Mouse (Mus musculus) embryonic facial prominence, embryonic 10.5 days (tissue): ENCODE results near the gene Ift57. TPM values are rescaled to one million over a fixed set of nuclear protein-coding genes. Genes with fewer than 3 reads are reported as not detected.

ENCODE experiments used
- DNase-seq: peaks from one replicate; pipeline ENCODE4 v3.0.0-alpha.2; 2017; ENCODE audit warnings: low spot score
- H3K27ac ChIP-seq: fragments of 300-500 bp; sonication (generic); replicated peaks from 2 replicates; pipeline ENCODE4 v1.5.1; 2016; ENCODE audit warnings: mild to moderate bottlenecking
- H3K27me3 ChIP-seq: fragments of 300-500 bp; sonication (generic); replicated peaks from 2 replicates; pipeline ENCODE4 v1.6.1; 2016; ENCODE audit warnings: low read depth, mild to moderate bottlenecking; ENCODE audit not compliant: poor library complexity, severe bottlenecking
- H3K36me3 ChIP-seq: fragments of 300-500 bp; sonication (generic); replicated peaks from 2 replicates; pipeline ENCODE4 v1.6.1; 2016; ENCODE audit warnings: mild to moderate bottlenecking, moderate library complexity
- H3K4me1 ChIP-seq: fragments of 300-500 bp; sonication (generic); 2 replicates; pipeline ENCODE4 v1.6.1; 2016
- H3K4me3 ChIP-seq: fragments of 300-500 bp; sonication (generic); 2 replicates; pipeline ENCODE4 v1.5.1; 2016; ENCODE audit warnings: mild to moderate bottlenecking, moderate library complexity
- H3K9me3 ChIP-seq: fragments of 300-500 bp; sonication (generic); 2 replicates; pipeline ENCODE4 v1.6.1; 2016; ENCODE audit warnings: mild to moderate bottlenecking
- WGBS: fragments of 180-500 bp; shearing (Covaris S2); methylation state at CpG from one replicate; pipeline ENCODE4 v1.1.7; 2016; 5-methylcytosine and 5-hydroxymethylcytosine counted together
- polyA plus RNA-seq: library from polyadenylated mRNA; unstranded; fragments of >200 nt; fragmentation: Nextera tagmentation; extraction: Ambion mirVana; gene quantifications from 2 replicates; pipeline ENCODE4 v1.2.1, GENCODE M21; 2016

The Ift57 gene
- polyA plus RNA-seq, 1 experiment from 2014 or later: 29.1 TPM

GRCm38 (mm10) chr16:49781556-49782156 lies 82.6 kb downstream of the Ift57 start:
- no peak for DNase-seq
- H3K4me3 ChIP-seq: no peak overlapping the region
- H3K9me3 ChIP-seq: no peaks in the 10 kb centered on the region
- H3K27ac ChIP-seq: no peak overlapping the region
- no peaks in the 10 kb centered on the region for H3K27me3 ChIP-seq
- no peaks in the 10 kb centered on the region for H3K36me3 ChIP-seq
- no peaks in the 10 kb centered on the region for H3K4me1 ChIP-seq
- WGBS: 87% methylated on average over 5 of the region's 5 CpGs

DNA sequence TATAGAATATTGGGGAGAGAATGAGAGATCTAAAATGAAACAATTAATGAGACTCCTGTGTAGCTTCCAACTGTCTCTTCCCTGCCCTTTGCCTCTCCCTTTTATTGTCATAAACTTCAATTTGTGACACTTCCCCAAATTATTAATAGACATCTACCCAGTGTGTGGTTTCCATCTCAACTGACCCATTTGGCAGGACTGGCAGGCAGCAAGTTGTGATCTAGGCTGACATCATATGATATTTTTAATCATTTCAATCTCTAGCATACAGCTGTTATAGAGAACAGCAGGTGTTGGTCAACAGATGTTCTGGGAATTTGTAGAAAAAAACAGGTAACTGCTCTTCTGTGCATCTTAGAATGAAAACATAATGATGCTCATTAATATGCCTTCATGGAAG lies 84.3 kb downstream of the Ift57 start:
- H3K4me3 ChIP-seq: no peak overlapping the region
- no peaks in the 10 kb centered on the region for H3K36me3 ChIP-seq
- no peaks in the 10 kb centered on the region for H3K9me3 ChIP-seq
- no peak for DNase-seq
- H3K4me1 ChIP-seq: no peaks in the 10 kb centered on the region
- no peaks in the 10 kb centered on the region for H3K27me3 ChIP-seq
- no peak overlapping the region for H3K27ac ChIP-seq

DNA sequence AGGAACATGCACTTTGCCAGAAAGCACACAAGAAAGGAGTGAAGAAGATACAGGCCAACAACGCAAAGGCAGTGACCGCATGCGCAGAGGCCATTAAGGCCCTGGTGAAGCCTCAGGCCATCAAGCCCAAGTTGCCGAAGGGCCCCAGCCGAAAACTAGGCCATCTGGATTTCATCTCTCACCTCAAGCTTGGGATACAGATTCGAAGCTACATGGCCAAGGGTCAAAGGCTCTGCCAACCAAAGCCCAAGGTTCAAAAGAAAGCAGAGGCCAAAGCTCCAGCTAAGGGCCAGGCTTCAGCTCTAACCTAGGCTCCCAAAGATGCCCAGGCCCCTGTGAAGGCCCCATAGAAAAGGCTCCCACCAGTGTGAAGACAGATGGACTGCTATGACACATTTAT lies 87.1 kb downstream of the Ift57 start:
- H3K27me3 ChIP-seq: no peaks in the 10 kb centered on the region
- H3K36me3 ChIP-seq: no peaks in the 10 kb centered on the region
- no peak overlapping the region for H3K27ac ChIP-seq
- H3K4me1 ChIP-seq: no peaks in the 10 kb centered on the region
- H3K9me3 ChIP-seq: no peaks in the 10 kb centered on the region
- WGBS: 80% methylated on average over 6 of the region's 6 CpGs
- DNase-seq: no peak
- H3K4me3 ChIP-seq: no peak overlapping the region

GRCm38 (mm10) chr16:49787714-49788113 lies 88.7 kb downstream of the Ift57 start:
- H3K9me3 ChIP-seq: no peaks in the 10 kb centered on the region
- WGBS: 89% methylated on average over 5 of the region's 5 CpGs
- no peaks in the 10 kb centered on the region for H3K36me3 ChIP-seq
- no peak for DNase-seq
- H3K4me1 ChIP-seq: no peaks in the 10 kb centered on the region
- H3K27me3 ChIP-seq: no peaks in the 10 kb centered on the region
- no peak overlapping the region for H3K27ac ChIP-seq
- no peak overlapping the region for H3K4me3 ChIP-seq

- Histone ChIP-seq H3K4me1 (no peaks in the 10 kb centered on the region), H3K27me3 (no peaks in the 10 kb centered on the region), H3K27ac (no peak overlapping the region), H3K9me3 (no peaks in the 10 kb centered on the region), H3K36me3 (no peaks in the 10 kb centered on the region), H3K4me3 (no peak overlapping the region)
- DNase-seq: no peak
- WGBS: 90% methylated on average over 9 of the region's 9 CpGs
These were observed 91.8 kb downstream of the Ift57 start for GRCm38 (mm10) chr16:49790575-49791465.

DNA sequence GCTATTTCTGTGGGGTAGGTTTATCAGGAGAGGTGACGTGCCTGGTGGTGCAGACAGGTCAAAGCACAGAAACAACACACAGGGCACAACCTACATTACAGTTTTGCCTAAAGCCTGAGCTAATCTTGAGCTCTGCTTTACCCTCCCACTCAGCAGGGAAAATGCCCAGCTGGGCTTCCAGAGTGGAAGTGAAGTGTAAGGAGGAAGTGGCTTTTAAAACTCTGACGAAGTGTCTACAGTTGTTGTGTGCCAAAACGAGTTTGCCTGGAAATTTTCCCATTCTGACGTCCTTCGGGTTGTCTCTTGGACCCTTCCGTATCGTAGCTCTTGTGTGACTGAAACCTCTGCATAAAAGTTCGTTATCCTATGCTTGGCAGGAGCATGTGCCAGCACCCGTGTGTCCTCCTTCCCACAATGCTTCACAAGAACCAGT lies 93.4 kb downstream of the Ift57 start:
- 83% methylated on average over 9 of the region's 9 CpGs for WGBS

DNA sequence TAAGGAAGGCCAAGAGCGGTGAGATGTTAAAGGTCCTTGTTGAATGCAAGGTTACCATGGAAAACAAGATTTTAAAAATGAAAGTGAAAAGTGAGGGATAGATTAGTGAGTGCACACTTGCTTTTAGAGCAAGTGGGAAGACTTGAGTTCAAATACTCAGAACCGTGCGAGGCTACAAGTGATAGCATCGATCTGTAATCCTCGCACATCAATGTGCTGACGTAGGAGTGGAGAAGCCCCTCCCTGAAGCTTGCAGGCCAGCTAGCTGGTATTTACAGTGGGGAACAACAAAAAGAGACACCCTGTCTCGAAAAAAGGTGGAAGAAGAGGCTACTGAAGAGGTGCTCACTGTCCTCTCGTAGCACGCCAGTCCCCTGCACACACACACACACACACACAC lies 94.6 kb downstream of the Ift57 start:
- H3K27ac ChIP-seq: no peak overlapping the region
- H3K4me1 ChIP-seq: no peaks in the 10 kb centered on the region
- WGBS: 87% methylated on average over 9 of the region's 9 CpGs
- H3K4me3 ChIP-seq: no peak overlapping the region
- DNase-seq: no peak
- H3K27me3 ChIP-seq: no peaks in the 10 kb centered on the region
- no peaks in the 10 kb centered on the region for H3K36me3 ChIP-seq
- H3K9me3 ChIP-seq: no peaks in the 10 kb centered on the region

More for the DNA sequence above, 93.4 kb downstream of the Ift57 start:
- Histone ChIP-seq H3K4me1 (no peaks in the 10 kb centered on the region), H3K4me3 (no peak overlapping the region), H3K36me3 (no peaks in the 10 kb centered on the region), H3K27ac (no peak overlapping the region), H3K27me3 (no peaks in the 10 kb centered on the region), H3K9me3 (no peaks in the 10 kb centered on the region)
- DNase-seq: no peak

- H3K27ac ChIP-seq: no peak overlapping the region
- peaks cover 2% of the 10 kb centered on the region; the same call in 1 of the 2 replicates for H3K4me1 ChIP-seq
- H3K9me3 ChIP-seq: no peaks in the 10 kb centered on the region
- no peaks in the 10 kb centered on the region for H3K36me3 ChIP-seq
- DNase-seq: no peak
- no peaks in the 10 kb centered on the region for H3K27me3 ChIP-seq
- 87% methylated on average over 2 of the region's 2 CpGs for WGBS
- H3K4me3 ChIP-seq: no peak overlapping the region
These were observed 97.2 kb downstream of the Ift57 start for GRCm38 (mm10) chr16:49796271-49796670.

- H3K9me3 ChIP-seq: no peaks in the 10 kb centered on the region
- DNase-seq: no peak
- H3K36me3 ChIP-seq: no peaks in the 10 kb centered on the region
- WGBS: 92% methylated on average over 2 of the region's 2 CpGs
- no peaks in the 10 kb centered on the region for H3K27me3 ChIP-seq
- no peak overlapping the region for H3K27ac ChIP-seq
- peaks cover 5% of the 10 kb centered on the region; the same call in 1 of the 2 replicates for H3K4me1 ChIP-seq
- no peak overlapping the region for H3K4me3 ChIP-seq
These were observed 97.9 kb downstream of the Ift57 start for GRCm38 (mm10) chr16:49796954-49797353.

DNA sequence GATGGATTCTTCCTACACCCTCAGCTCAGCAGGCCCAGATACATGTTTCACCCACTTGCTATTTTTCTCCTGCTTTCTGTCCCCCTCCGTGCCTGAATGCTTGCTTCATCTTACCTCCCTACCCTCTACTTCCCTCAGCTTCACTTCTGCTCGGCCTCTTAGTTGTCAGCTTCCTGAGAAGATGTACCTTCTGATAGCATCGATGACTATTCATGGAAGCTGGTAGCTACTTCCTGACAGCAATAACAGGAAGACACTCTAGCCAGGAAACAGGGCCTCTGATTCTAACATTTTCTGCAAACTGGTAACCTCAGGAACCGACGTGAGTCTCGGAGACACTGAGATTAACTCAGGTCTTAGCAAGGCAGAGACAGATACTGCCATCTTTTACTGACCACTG lies 99.8 kb downstream of the Ift57 start:
- WGBS: 80% methylated on average over 6 of the region's 6 CpGs

GRCm38 (mm10) chr16:49799597-49800561 lies 100.8 kb downstream of the Ift57 start, which contains the start of gene Cd47:
TSS of gene Cd47 (plus strand) at chr16:49800533.
- H3K4me3 ChIP-seq: no peak within 1 kb of the TSS
- no peaks in the 10 kb centered on the region for H3K36me3 ChIP-seq
- H3K4me1 ChIP-seq: peaks cover 18% of the 10 kb centered on the region
- DNase-seq: no peak
- 88% methylated on average over 10 of the region's 10 CpGs for WGBS
- no peaks in the 10 kb centered on the region for H3K9me3 ChIP-seq
- 0 out of 2 replicates have a peak, but pooled peaks cover 4% of the 10 kb centered on the region for H3K27me3 ChIP-seq
- H3K27ac ChIP-seq: no peak within 1 kb of the TSS

More for the DNA sequence above, 99.8 kb downstream of the Ift57 start:
- H3K27me3 ChIP-seq: 0 out of 2 replicates have a peak, but pooled peaks cover 4% of the 10 kb centered on the region
- H3K27ac ChIP-seq: no peak overlapping the region
- no peak for DNase-seq
- no peaks in the 10 kb centered on the region for H3K9me3 ChIP-seq
- no peak overlapping the region for H3K4me3 ChIP-seq
- H3K4me1 ChIP-seq: peaks cover 8% of the 10 kb centered on the region
- H3K36me3 ChIP-seq: no peaks in the 10 kb centered on the region

DNA sequence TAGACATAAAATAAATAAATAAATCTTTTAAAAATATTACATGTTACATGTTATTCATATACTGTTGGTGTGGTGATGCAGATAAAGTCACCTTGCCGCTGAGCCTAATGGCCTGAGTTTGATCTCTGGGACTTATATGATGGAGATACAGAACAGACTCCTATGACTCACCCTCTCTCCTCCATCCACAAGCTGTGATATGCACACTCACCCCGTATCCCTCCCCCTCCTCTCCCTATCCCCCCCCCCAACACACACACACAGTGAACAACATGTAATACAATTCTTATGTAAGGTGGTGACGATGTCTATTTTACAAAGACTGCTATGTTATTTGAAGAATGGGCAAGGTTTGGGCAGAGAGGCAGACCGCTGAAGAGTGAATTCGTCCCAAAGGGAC lies 102.0 kb downstream of the Ift57 start:
- Histone ChIP-seq H3K9me3 (no peaks in the 10 kb centered on the region), H3K36me3 (no peaks in the 10 kb centered on the region), H3K27me3 (0 out of 2 replicates have a peak, but pooled peaks cover 4% of the 10 kb centered on the region), H3K27ac (no peak overlapping the region), H3K4me1 (peaks cover 27% of the 10 kb centered on the region), H3K4me3 (no peak overlapping the region)
- WGBS: 88% methylated on average over 5 of the region's 5 CpGs
- no peak for DNase-seq
